Mouse (Mus musculus): ENCODE results near the gene Zbtb1.

GRCm38 (mm10) chr12:76409166-76409565 lies 39.1 kb downstream of the Zbtb1 start:
- TF ChIP-seq CTCF (IDR thresholded peaks at IDR 0.05; ENCODE audit: borderline replicate concordance, insufficient read depth, low read length) (no peak), POLR2A (IDR thresholded peaks at IDR 0.05; ENCODE audit: low read depth, low read length) (no peak)

Measured in embryonic fibroblast, embryonic 13.5 days (primary cell).